20 mouse cellular contexts compared by ENCODE assay signal in the genomic region with DNA sequence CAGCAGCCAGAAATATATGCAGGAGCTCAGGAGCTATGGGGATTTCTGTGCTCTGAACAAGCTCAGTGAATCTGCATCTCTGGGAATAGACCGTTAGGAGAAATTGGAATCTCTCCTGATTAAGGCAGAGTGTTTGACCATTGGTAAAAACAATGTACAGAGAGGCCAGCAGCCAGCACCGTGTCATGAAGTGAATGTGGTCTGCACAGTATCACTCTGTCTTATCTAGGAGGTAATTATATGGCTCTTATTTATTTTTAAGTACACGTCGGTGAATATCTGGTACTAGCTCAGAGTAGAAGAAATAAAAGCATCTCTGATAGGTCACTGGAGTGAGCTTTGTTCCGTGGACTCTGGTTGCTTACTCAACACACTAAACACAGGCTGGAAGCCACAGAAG.
DNase-seq lines count a peak whose midpoint lies in the region; ATAC-seq and TF ChIP-seq lines count a peak whose summit lies in the region.
"Had no signal": no experiment of that assay in that cellular context is flagged by ENCODE, and none has a peak within 500 bp of the region (broad histone marks: within the 10 kb centered on the region; RNA-seq: fewer than 3 reads in every experiment).

No protein-coding gene starts in this region.

- no peaks in the 10 kb centered on the region for H3K9me3 ChIP-seq in heart, embryonic 14.5 days (ENCODE audit: control insufficient read depth, low read length)
- H3K9me3 ChIP-seq in intestine, embryonic 14.5 days (ENCODE audit: control insufficient read depth, low read length): no peaks in the 10 kb centered on the region
- H3K9me3 ChIP-seq in intestine, postnatal 0 days (ENCODE audit: control insufficient read depth): no peaks in the 10 kb centered on the region
- no peaks in the 10 kb centered on the region for H3K9me3 ChIP-seq in stomach, embryonic 14.5 days (ENCODE audit: control insufficient read depth, low read depth, low read length)
- no peaks in the 10 kb centered on the region for H3K9me3 ChIP-seq in stomach, postnatal 0 days (ENCODE audit: control insufficient read depth, low read length)
- H3K9me3 ChIP-seq: embryonic facial prominence, embryonic 10.5 days; forebrain, embryonic 13.5 days; hindbrain, embryonic 13.5 days had no signal

- H3K27me3 ChIP-seq in heart, embryonic 14.5 days (ENCODE audit: control insufficient read depth, insufficient read depth, low read length): no peaks in the 10 kb centered on the region
- no peaks in the 10 kb centered on the region for H3K27me3 ChIP-seq in intestine, embryonic 14.5 days (replicated peaks; ENCODE audit: control insufficient read depth, insufficient read depth, low read length)
- H3K27me3 ChIP-seq in intestine, postnatal 0 days (replicated peaks; ENCODE audit: control insufficient read depth, insufficient read depth, low read length): no peaks in the 10 kb centered on the region
- no peaks in the 10 kb centered on the region for H3K27me3 ChIP-seq in stomach, embryonic 14.5 days (ENCODE audit: control insufficient read depth, insufficient read depth, low read length)
- H3K27me3 ChIP-seq in stomach, postnatal 0 days (ENCODE audit: control insufficient read depth, insufficient read depth, low read length): no peaks in the 10 kb centered on the region
- H3K27me3 ChIP-seq: CH12.LX; forebrain, embryonic 13.5 days had no signal

- no peak for TF ChIP-seq CTCF in intestine, postnatal 0 days (IDR thresholded peaks at IDR 0.05; ENCODE audit: low read depth)
- no peak for TF ChIP-seq CTCF in stomach, postnatal 0 days (IDR thresholded peaks at IDR 0.05; ENCODE audit: low read depth)

- H3K4me1 ChIP-seq in heart, embryonic 14.5 days (ENCODE audit: control insufficient read depth in 2 of 2, insufficient read depth in 2 of 2, low read length in 2 of 2): peaks cover 6 to 14% of the 10 kb centered on the region in 2 experiments
- H3K4me1 ChIP-seq in intestine, embryonic 14.5 days (replicated peaks; ENCODE audit: control insufficient read depth, insufficient read depth, low read length): peaks cover 6% of the 10 kb centered on the region
- no peaks in the 10 kb centered on the region for H3K4me1 ChIP-seq in intestine, postnatal 0 days (replicated peaks; ENCODE audit: control insufficient read depth, insufficient read depth, low read length)
- 0 out of 2 replicates have a peak, but pooled peaks cover 4% of the 10 kb centered on the region for H3K4me1 ChIP-seq in stomach, embryonic 14.5 days (ENCODE audit: control insufficient read depth, insufficient read depth, low read length)
- no peaks in the 10 kb centered on the region for H3K4me1 ChIP-seq in stomach, postnatal 0 days (replicated peaks; ENCODE audit: control insufficient read depth, insufficient read depth)
- H3K4me1 ChIP-seq: embryonic facial prominence, embryonic 10.5 days; hindbrain, embryonic 13.5 days had no signal

- H3K27ac ChIP-seq in heart, embryonic 14.5 days (replicated peaks in 1 of 2; ENCODE audit: control insufficient read depth in 1 of 2, insufficient read depth in 1 of 2, low read depth in 2 of 2, low read length in 2 of 2): peak overlapping the region; percentile 16 to 19; a peak in 3 of 4 replicates
- peak overlapping the region; percentile 12 for H3K27ac ChIP-seq in intestine, embryonic 14.5 days (ENCODE audit: low read depth)
- H3K27ac ChIP-seq in intestine, postnatal 0 days (ENCODE audit: low read depth, low read length): no peak overlapping the region
- no peak overlapping the region for H3K27ac ChIP-seq in stomach, embryonic 14.5 days (ENCODE audit: low read length)
- no peak overlapping the region for H3K27ac ChIP-seq in stomach, postnatal 0 days (replicated peaks)
- H3K27ac ChIP-seq: embryonic facial prominence, embryonic 10.5 days; forebrain, embryonic 13.5 days; hindbrain, embryonic 13.5 days; hindbrain, postnatal 0 days had no signal

- DNase-seq in heart, adult 8-10 months (ENCODE audit: low spot score): no peak
- no peak for DNase-seq in intestine, embryonic 14.5 days (ENCODE audit: low spot score)
- no peak for DNase-seq in stomach, postnatal 0 days (ENCODE audit: low spot score)
- DNase-seq: adrenal gland, adult 2 months; adrenal gland, postnatal 36 days; cerebellum, adult 2 months; cerebellum, postnatal 10 days; forebrain, postnatal 0 days; gastrocnemius, postnatal 14 days; kidney, adult 18-20 months had no signal

- no peaks in the 10 kb centered on the region for H3K36me3 ChIP-seq in heart, embryonic 14.5 days (ENCODE audit: control insufficient read depth, insufficient read depth, low read length)
- H3K36me3 ChIP-seq in intestine, embryonic 14.5 days (ENCODE audit: control insufficient read depth, insufficient read depth, low read length): no peaks in the 10 kb centered on the region
- no peaks in the 10 kb centered on the region for H3K36me3 ChIP-seq in intestine, postnatal 0 days (ENCODE audit: control insufficient read depth, insufficient read depth)
- H3K36me3 ChIP-seq in stomach, embryonic 14.5 days (ENCODE audit: control insufficient read depth, insufficient read depth, low read length): no peaks in the 10 kb centered on the region
- no peaks in the 10 kb centered on the region for H3K36me3 ChIP-seq in stomach, postnatal 0 days (ENCODE audit: control insufficient read depth, insufficient read depth, low read length)
- H3K36me3 ChIP-seq: embryonic facial prominence, embryonic 10.5 days; hindbrain, embryonic 13.5 days had no signal

- 12% methylated on average over 5 of the region's 5 CpGs for WGBS in heart, embryonic 14.5 days
- WGBS in intestine, embryonic 14.5 days: 12% methylated on average over 5 of the region's 5 CpGs
- WGBS in intestine, postnatal 0 days: 14% methylated on average over 5 of the region's 5 CpGs
- 17% methylated on average over 5 of the region's 5 CpGs for WGBS in stomach, embryonic 14.5 days
- 24% methylated on average over 5 of the region's 5 CpGs for WGBS in stomach, postnatal 0 days

- peak overlapping the region; percentile 26 for H3K4me2 ChIP-seq in heart, embryonic 14.5 days (ENCODE audit: low read length)
- no peak overlapping the region for H3K4me2 ChIP-seq in intestine, embryonic 14.5 days (ENCODE audit: low read length)
- no peak overlapping the region for H3K4me2 ChIP-seq in intestine, postnatal 0 days (replicated peaks; ENCODE audit: low read depth)
- H3K4me2 ChIP-seq in stomach, embryonic 14.5 days (replicated peaks; ENCODE audit: low read depth, low read length): no peak overlapping the region
- H3K4me2 ChIP-seq in stomach, postnatal 0 days (replicated peaks; ENCODE audit: low read depth): no peak overlapping the region
- H3K4me2 ChIP-seq: forebrain, embryonic 13.5 days; heart, embryonic 11.5 days; hindbrain, embryonic 13.5 days had no signal

- TF ChIP-seq EP300 in stomach, postnatal 0 days (optimal IDR thresholded peaks at IDR 0.05): no peak

- peak; percentile 80; the same call in 1 of the 2 replicates for ATAC-seq in heart, embryonic 14.5 days (ENCODE audit: insufficient number of reproducible peaks, insufficient read depth, low FRiP score, low read depth)
- no peak for ATAC-seq in intestine, embryonic 14.5 days (replicated peaks; ENCODE audit: low FRiP score, low TSS enrichment, low read depth)
- ATAC-seq in intestine, postnatal 0 days: no peak
- ATAC-seq in stomach, embryonic 14.5 days (ENCODE audit: insufficient number of reproducible peaks, insufficient read depth, low FRiP score, low read depth): 0 out of 2 replicates have a peak, but pooled peaks have one; percentile 37
- no peak for ATAC-seq in stomach, postnatal 0 days (ENCODE audit: low FRiP score, low TSS enrichment)
- no peak for ATAC-seq in inflammation-experienced regulatory T-cells, adult 6 months
- ATAC-seq: forebrain, embryonic 13.5 days; forebrain, postnatal 0 days; hindbrain, postnatal 0 days had no signal

- no peak overlapping the region for H3K9ac ChIP-seq in heart, embryonic 14.5 days (ENCODE audit: low read length)
- H3K9ac ChIP-seq in intestine, embryonic 14.5 days (ENCODE audit: low read length): no peak overlapping the region
- H3K9ac ChIP-seq in intestine, postnatal 0 days (ENCODE audit: low read depth, low read length): no peak overlapping the region
- H3K9ac ChIP-seq in stomach, embryonic 14.5 days (replicated peaks; ENCODE audit: low read depth, low read length): no peak overlapping the region
- H3K9ac ChIP-seq in stomach, postnatal 0 days (ENCODE audit: low read length): no peak overlapping the region
- H3K9ac ChIP-seq: forebrain, embryonic 13.5 days; forebrain, postnatal 0 days; hindbrain, embryonic 13.5 days had no signal

- H3K4me3 ChIP-seq in heart, embryonic 14.5 days (ENCODE audit: control insufficient read depth in 1 of 2, insufficient read depth in 1 of 2, low read depth in 1 of 2, low read length in 2 of 2): no peak overlapping the region
- H3K4me3 ChIP-seq in intestine, embryonic 14.5 days (ENCODE audit: low read depth, low read length): no peak overlapping the region
- no peak overlapping the region for H3K4me3 ChIP-seq in intestine, postnatal 0 days (ENCODE audit: low read depth, low read length)
- H3K4me3 ChIP-seq in stomach, embryonic 14.5 days (ENCODE audit: low read depth, low read length): no peak overlapping the region
- no peak overlapping the region for H3K4me3 ChIP-seq in stomach, postnatal 0 days (ENCODE audit: low read depth, low read length)
- H3K4me3 ChIP-seq: embryonic facial prominence, embryonic 10.5 days; forebrain, embryonic 13.5 days; hindbrain, embryonic 13.5 days had no signal

Comparison
In these comparisons a context has a peak if more than half of its experiments do, and no peak if none do; other contexts are left out.
1. ATAC-seq: peak in heart, embryonic 14.5 days (single experiment) and stomach, embryonic 14.5 days (single experiment); none in intestine, embryonic 14.5 days (single experiment), intestine, postnatal 0 days (single experiment), stomach, postnatal 0 days (single experiment) and inflammation-experienced regulatory T-cells, adult 6 months (single experiment).
2. H3K27ac ChIP-seq: peak in heart, embryonic 14.5 days (2 of 2) and intestine, embryonic 14.5 days (single experiment); none in intestine, postnatal 0 days (single experiment), stomach, embryonic 14.5 days (single experiment) and stomach, postnatal 0 days (single experiment).